Mouse (Mus musculus) hindlimb bud, embryonic 11.5 days (tissue): ENCODE results near the gene Lyar.

Experiments used
- DNase-seq: peaks from one replicate; pipeline ENCODE4 v3.0.0-alpha.2; 2012; ENCODE audit warnings: low read depth, low spot score; ENCODE audit errors: extremely low spot score

The Lyar gene

DNA sequence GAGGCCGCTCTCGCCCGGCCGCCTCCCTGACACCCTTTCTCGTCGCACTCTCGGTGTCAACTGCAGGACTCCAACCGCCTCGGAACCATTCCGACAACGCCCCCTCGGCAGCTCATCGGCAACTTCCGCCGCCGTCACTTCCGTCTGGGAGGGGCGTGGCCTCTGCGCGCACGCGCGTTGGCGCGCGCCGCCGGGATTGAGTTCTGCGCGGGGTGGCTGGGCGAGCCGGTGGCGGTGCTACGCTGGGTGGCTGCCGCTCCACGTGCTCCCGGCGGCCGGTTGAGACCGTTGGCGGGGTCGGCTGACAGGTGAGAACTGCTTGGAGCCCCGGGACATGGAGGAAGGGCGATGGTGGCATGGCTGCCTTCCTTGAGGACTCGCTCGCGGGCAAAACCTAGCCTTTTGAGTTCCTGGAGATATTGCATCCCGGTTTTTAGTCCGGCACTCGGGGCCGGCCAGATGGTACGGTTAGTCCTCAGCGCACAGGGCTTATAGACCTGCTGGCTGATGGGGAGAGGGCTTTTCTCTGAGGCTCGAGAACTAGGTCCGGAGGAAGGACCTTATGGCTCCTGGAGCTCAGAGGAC, at the start of gene Lyar, which contains the start of gene Zbtb49:
Lyar (plus strand) TSS at position 143 of the 585 bp plus-strand sequence.
Zbtb49 (minus strand) TSS at position 130 of the 585 bp plus-strand sequence.
- peak; percentile 57 for DNase-seq

- no peak for DNase-seq
Measured at GRCm38 (mm10) chr5:38173766-38174165, 46.5 kb upstream of the Lyar start.

GRCm38 (mm10) chr5:38174256-38174912, 45.9 kb upstream of the Lyar start:
- no peak for DNase-seq

- no peak for DNase-seq
Measured at GRCm38 (mm10) chr5:38184688-38185285, 35.5 kb upstream of the Lyar start.

GRCm38 (mm10) chr5:38187006-38187405, 33.3 kb upstream of the Lyar start:
- no peak for DNase-seq

- no peak for DNase-seq
Measured at GRCm38 (mm10) chr5:38190907-38191306, 29.4 kb upstream of the Lyar start.

DNA sequence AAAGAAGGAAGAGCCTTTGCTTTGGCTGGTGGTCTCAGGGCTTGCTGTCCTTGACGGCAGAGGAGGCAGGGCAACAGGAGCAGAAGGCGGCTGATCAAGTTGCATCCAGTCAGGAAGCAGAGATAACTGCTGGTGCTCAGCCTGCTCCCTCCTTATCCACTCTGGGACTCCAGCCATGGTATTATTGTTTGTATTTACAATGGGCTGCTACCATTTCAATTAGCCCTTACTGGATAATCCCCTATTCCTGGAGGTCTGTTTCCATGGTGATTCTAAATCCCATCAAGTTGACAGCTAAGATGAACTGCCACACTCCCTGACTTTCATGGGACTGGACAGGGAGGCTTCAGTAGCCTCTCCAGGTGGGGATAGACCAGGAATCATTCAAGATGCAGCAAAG, 25.3 kb upstream of the Lyar start:
- no peak for DNase-seq

- no peak for DNase-seq
Measured at GRCm38 (mm10) chr5:38195941-38196340, 24.3 kb upstream of the Lyar start.

DNA sequence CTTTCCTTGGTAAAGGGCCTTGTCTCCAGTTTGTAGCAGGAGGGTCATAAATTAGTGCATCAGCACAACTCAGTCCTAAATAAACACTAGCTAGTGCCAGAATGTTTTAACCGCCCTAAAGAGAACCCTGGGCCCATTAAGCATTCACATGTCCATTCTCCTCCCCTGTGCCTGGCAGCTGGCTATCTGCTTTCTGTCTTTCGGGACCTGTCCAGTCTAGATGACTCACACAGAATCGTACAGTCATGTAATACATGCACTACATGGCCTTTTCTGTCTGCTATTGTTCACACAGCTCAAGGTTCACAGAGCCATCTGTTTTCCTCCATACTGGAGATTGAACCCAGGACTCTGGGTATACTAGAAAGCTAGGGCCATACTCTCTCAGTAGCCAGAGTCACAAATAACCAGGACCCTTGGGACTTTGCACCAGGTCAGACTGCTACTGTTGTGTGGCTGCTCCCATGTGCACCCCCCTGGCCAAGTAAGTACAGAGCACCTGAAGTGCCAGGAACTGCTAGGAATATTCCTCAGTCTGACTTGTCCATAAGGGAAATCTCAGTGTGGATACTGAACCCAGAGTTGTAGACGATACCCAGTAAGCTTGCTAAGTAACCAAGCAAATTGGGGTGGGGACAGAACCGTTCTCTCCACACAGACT, 23.3 kb upstream of the Lyar start:
- DNase-seq = no peak

GRCm38 (mm10) chr5:38197482-38197823, 22.8 kb upstream of the Lyar start:
- DNase-seq = peak; percentile 58

- DNase-seq = no peak
Measured at GRCm38 (mm10) chr5:38199686-38200085, 20.6 kb upstream of the Lyar start.

DNA sequence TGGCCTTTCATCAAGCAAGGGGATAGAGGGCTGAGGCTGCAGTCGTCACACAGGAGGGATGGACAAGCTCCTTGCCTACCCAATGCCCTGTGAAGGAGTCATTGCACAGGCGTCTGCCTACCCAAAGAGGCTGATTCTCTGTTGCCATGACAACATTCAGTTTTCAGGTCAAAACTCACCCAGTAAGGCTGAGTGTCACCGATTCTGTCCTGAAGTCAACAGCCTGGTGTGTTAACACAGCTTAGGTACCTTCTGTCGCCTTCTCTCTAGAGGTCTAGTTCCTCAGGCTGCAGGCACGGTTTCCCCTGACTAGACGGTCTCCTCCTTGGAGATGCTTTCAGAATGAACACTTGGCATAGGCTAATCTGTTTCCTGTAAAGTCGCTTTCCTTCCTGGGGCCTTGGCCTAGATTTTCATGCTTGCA, 15.0 kb upstream of the Lyar start:
- DNase-seq = no peak

GRCm38 (mm10) chr5:38208985-38209384, 11.3 kb upstream of the Lyar start:
- no peak for DNase-seq

DNA sequence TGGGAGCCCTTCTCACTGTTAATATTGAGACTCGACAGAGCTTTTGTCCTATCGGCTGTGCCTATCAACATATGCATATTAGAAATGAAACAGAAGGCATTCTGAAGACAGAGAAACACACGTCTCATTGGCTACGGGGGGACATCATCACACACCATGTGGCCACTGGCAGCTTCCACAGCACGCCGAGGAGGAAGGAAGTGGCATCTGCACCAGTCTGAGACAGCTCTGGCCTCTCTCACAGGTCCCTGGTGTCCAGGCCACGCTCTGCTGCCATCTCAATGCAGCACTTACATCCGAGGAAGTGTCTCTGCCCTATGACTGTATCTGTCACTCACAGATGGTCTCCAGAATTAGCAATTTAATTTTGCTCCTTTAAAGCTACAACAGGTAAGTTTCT, 8.6 kb upstream of the Lyar start:
- no peak for DNase-seq

GRCm38 (mm10) chr5:38213009-38213408, 7.3 kb upstream of the Lyar start:
- no peak for DNase-seq

- DNase-seq = no peak
Measured at GRCm38 (mm10) chr5:38219771-38220307, 431 bp upstream of the Lyar start.

- no peak for DNase-seq
Measured at GRCm38 (mm10) chr5:38235422-38235821, 15.2 kb downstream of the Lyar start.

GRCm38 (mm10) chr5:38236627-38237026, 16.4 kb downstream of the Lyar start:
- DNase-seq = no peak

GRCm38 (mm10) chr5:38240727-38241472, 20.6 kb downstream of the Lyar start:
- no peak for DNase-seq

DNA sequence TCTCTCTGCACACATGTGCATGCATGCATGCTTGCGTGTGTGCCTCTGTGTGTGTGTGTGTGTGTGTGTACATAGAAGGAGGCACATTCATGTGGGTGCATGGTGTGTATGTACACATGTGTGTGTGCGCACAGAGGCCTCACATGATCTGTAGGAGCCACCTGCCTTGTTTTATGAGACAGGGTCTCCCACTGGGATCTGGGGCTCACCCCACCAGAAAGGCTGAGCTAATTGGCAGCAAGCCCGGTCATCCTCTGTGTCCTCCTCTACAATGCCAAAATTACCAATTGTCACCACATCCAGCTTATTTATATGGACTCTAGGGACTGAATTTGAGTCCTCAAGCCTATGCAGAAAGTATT, 21.2 kb downstream of the Lyar start:
- no peak for DNase-seq

GRCm38 (mm10) chr5:38241966-38242365, 21.7 kb downstream of the Lyar start:
- DNase-seq = no peak
